Mouse (Mus musculus) small intestine, adult 2 months (tissue): ENCODE data around the gene Bcor. TPM values are rescaled to one million over a fixed set of nuclear protein-coding genes. Genes with fewer than 3 reads are reported as not detected.
A peak's percentile ranks its signal among the peaks of the same experiment; 100 is the strongest.

Source experiments
- H3K27ac ChIP-seq: fragments of 200-500 bp; 2 replicates; pipeline ENCODE4 v1.5.1; 2012; ENCODE audit warnings: low read depth, low read length, control low read depth, inconsistent platforms; ENCODE audit not compliant: insufficient read depth
- H3K27me3 ChIP-seq: fragments of 200-500 bp; 2 replicates; pipeline ENCODE4 v1.6.1; 2012; ENCODE audit warnings: mild to moderate bottlenecking, moderate library complexity, low read length, inconsistent platforms; ENCODE audit not compliant: control insufficient read depth, insufficient read depth
- H3K36me3 ChIP-seq: fragments of 200-500 bp; 2 replicates; pipeline ENCODE4 v1.6.1; 2012; ENCODE audit warnings: mild to moderate bottlenecking, low read length, control low read depth, inconsistent platforms; ENCODE audit not compliant: control insufficient read depth, insufficient read depth
- H3K4me1 ChIP-seq: fragments of 200-500 bp; 2 replicates; pipeline ENCODE4 v1.6.1; 2012; ENCODE audit warnings: low read length, inconsistent platforms, mixed read lengths; ENCODE audit not compliant: control insufficient read depth, insufficient read depth, insufficient read length
- H3K4me3 ChIP-seq: fragments of 200-500 bp; 2 replicates; pipeline ENCODE4 v1.5.1; 2012; ENCODE audit warnings: low read depth, mild to moderate bottlenecking, control low read depth, inconsistent platforms, low read length, moderate library complexity
- CTCF ChIP-seq: fragments of 200-500 bp; IDR thresholded peaks from 2 replicates; pipeline ENCODE4 v1.5.1; 2012; ENCODE audit warnings: low read depth, mild to moderate bottlenecking, control low read depth, inconsistent platforms, low read length, moderate library complexity, mixed read lengths; ENCODE audit not compliant: insufficient replicate concordance, insufficient read length; ENCODE audit errors: extremely low read depth
- POLR2A ChIP-seq: fragments of 200-500 bp; IDR thresholded peaks from 2 replicates; pipeline ENCODE4 v1.6.1; 2012; ENCODE audit warnings: low read depth, mild to moderate bottlenecking, control low read depth, inconsistent platforms, low read length, moderate library complexity
- WGBS: fragments of 180-500 bp; shearing (Covaris S2); methylation state at CpG from one replicate; pipeline ENCODE4 v1.1.7; 2018; 5-methylcytosine and 5-hydroxymethylcytosine counted together
- polyA plus RNA-seq: library from polyadenylated mRNA; depleted of rRNA; stranded (reverse); fragments of >200 nt; gene quantifications from 2 replicates; pipeline ENCODE4 v1.2.3, GENCODE M21; 2012

Bcor gene
- polyA plus RNA-seq, 1 experiment, result 5.5 TPM

DNA sequence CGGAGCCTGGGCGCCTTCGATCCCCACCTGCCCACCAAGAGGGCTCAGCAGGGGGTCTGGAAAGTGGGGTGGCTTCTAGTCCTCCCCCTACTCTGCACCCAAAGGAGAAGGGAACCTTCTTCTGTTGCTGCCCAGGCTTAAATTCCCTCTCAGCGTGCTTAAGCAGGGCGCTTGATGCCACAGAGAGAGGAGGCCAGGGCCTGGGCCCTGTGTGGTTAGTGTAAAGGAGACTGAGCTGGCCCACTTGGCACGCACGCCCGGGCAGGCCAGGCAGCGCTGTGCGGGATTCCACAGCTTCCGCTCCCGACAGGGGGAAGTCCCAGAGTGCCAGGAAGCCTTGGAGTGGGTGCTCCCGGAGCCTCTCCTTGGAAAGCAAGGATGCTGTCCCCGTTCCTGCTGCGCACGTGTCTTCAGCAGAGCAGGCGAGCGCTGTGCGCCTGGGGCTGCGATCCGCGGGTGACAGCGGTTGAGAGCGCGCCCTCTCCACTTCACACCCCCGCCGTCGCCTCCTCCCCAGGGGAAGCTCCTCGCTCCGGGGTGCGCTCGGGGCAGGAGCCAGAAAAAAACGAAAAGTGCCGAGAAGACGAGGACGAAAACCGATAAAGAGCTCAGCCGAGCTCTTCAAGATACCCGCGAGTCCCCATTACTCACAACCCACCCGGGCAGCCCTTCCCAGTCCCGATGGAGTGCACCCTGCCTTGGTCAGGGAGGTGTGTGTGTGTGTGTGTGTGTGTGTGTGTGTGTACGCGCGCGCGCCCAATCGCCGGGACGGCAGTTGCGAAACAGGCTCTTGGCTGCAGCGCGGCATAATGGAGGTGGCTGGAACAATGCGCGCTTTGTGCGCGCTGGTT, 153.9 kb downstream of the Bcor start:
- peaks cover 14% of the 10 kb centered on the region; the same call in 1 of the 2 replicates for H3K4me1 ChIP-seq
- H3K27me3 ChIP-seq, result no peaks in the 10 kb centered on the region
- TF ChIP-seq POLR2A (no peak), CTCF (no peak)
- WGBS, result 6% methylated on average over 52 of the region's 57 CpGs
- peak overlapping the region; percentile 93 for H3K27ac ChIP-seq
- H3K36me3 ChIP-seq, result no peaks in the 10 kb centered on the region
- peak overlapping the region; percentile 80 for H3K4me3 ChIP-seq

DNA sequence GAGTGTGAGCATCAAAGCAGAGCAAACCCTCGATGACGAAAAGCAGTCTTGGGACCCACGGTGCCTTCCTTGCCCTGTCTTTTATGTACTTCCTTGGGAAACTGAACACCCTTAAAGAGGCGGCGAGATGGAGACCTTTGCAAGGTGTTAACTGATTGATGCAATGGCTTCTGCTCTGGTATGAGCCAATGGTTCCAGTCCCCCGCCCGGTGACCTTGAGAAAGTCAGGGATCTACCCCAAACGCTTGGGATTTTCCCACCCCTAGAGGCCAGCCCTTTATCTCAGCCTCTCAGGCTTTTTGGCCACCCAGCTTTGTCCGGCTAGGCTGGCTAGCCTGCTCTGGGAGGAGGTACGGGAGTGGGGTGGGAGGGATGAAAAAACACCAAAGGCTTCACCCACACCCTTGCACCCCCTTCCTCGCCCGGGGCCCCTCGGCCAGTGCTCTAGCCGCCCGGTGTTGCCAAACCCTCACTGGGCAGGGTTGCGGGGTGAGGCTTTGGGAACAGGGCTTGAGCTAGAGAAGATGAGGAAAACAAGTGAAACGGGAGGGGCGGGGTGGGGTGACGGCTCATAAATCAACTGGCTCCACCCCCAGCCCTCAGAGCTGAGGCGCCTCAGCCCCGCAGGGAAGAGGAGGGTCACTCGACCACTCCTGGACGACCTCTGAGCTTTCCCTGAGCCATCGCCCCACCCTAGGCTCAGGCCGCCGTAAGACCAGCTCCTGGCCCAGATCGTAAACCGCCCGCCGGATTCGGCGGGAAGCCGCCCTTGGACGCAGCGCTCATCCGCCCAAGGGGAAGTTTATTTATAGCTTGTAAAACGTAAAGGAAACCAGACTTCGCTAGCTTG, 154.7 kb downstream of the Bcor start:
- Histone ChIP-seq H3K4me1 (peaks cover 14% of the 10 kb centered on the region; the same call in 1 of the 2 replicates), H3K27me3 (no peaks in the 10 kb centered on the region), H3K4me3 (peak overlapping the region; percentile 80), H3K36me3 (no peaks in the 10 kb centered on the region), H3K27ac (peak overlapping the region; percentile 93)
- WGBS, result 8% methylated on average over 34 of the region's 38 CpGs
- no peak for TF ChIP-seq POLR2A
- TF ChIP-seq CTCF, result no peak

DNA sequence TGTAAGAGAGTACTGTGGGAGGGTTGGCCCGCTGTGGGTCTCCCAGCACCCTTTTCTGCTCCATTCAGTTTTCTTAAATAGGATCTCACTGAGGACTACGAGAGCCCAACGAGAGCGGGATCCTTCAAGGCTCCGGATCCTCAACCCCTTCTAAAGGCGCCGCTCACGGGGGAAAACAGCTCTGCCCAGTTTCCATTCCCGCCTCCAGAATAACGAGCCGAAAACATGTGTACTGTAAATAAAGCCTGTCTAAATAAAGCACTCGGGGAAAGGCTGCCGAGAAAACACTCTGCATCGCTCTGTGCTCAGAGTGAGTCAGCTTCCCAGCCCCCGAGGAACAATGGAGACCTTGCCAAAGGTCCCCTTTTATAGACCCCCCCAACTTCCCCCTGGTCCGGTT, 155.7 kb downstream of the Bcor start:
- peaks cover 14% of the 10 kb centered on the region; the same call in 1 of the 2 replicates for H3K4me1 ChIP-seq
- WGBS, result 64% methylated on average over 16 of the region's 16 CpGs

DNA sequence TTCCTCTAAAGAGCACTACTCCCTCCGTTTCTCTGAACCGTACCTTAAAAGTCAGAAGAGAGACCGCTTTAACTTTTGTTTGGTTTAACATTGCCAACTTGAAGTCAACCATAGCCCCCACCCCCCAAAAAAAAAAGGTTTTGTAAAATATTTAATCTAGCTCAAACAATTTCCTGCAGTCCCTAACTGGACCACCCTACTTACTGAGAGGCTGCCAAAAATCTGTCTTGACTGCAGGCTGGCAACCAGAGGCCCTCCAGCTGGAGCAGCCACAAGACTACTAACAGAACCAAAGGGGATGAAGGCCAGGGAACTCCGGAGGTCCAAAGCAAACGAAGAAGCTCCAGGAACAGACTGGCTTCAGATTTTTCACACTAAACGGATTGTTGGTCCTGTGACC, 156.2 kb downstream of the Bcor start:
- Histone ChIP-seq H3K27me3 (no peaks in the 10 kb centered on the region), H3K4me1 (peaks cover 17% of the 10 kb centered on the region), H3K4me3 (no peak overlapping the region), H3K36me3 (no peaks in the 10 kb centered on the region), H3K27ac (no peak overlapping the region)
- no peak for TF ChIP-seq POLR2A
- TF ChIP-seq CTCF, result no peak
- WGBS, result 63% methylated on average over 6 of the region's 6 CpGs

More for the DNA sequence above, 155.7 kb downstream of the Bcor start:
- H3K27ac ChIP-seq, result no peak overlapping the region
- H3K4me3 ChIP-seq, result no peak overlapping the region
- TF ChIP-seq POLR2A (no peak), CTCF (no peak)
- H3K27me3 ChIP-seq, result no peaks in the 10 kb centered on the region
- H3K36me3 ChIP-seq, result no peaks in the 10 kb centered on the region

DNA sequence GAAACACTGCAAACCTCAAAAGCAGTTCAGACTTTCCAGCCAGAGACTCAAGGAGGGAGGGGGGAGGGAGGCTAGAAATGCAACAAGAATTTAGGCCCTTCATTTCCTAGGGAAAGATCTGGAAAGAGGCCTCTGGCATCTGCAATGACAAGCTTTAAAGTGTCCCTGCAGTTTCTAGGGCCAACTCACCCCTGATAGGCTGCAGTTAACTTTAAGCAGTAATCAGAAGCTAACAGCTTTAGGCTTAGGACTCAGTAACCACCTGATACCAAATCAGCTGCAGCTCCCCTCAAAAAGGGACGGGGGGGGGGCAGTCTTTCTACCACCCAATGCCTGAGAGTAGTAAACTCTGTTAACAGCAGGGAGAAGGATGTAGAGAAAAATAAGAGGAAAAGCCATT, 156.6 kb downstream of the Bcor start:
- Histone ChIP-seq H3K4me3 (no peak overlapping the region), H3K27ac (no peak overlapping the region), H3K27me3 (no peaks in the 10 kb centered on the region), H3K36me3 (no peaks in the 10 kb centered on the region), H3K4me1 (peaks cover 19% of the 10 kb centered on the region)
- TF ChIP-seq POLR2A, result no peak
- no peak for TF ChIP-seq CTCF
- 33% methylated on average over 1 of the region's 1 CpGs for WGBS

DNA sequence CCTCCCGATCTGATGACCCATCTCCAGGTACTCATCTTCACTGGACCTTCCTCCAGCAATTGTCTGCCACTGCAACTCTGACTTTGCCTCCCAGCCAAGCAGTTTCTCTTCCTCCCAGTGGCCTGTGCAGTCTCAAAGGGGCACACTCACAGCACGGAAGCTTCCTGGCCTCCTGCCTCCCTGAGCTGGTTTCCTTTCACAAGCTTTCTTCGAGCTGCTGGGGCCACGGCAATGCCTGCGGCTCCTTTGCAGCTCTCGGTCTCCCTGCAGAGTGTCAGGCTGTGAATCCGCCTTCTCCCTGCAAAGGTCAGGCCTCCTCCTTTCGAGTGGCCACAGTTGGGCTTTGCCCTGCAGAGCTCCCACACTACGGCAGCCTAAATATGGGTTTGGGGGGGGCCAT, 157.0 kb downstream of the Bcor start:
- Histone ChIP-seq H3K4me1 (peaks cover 19% of the 10 kb centered on the region), H3K4me3 (no peak overlapping the region), H3K36me3 (no peaks in the 10 kb centered on the region), H3K27ac (no peak overlapping the region), H3K27me3 (no peaks in the 10 kb centered on the region)
- WGBS, result 61% methylated on average over 9 of the region's 9 CpGs
- no peak for TF ChIP-seq CTCF
- no peak for TF ChIP-seq POLR2A

DNA sequence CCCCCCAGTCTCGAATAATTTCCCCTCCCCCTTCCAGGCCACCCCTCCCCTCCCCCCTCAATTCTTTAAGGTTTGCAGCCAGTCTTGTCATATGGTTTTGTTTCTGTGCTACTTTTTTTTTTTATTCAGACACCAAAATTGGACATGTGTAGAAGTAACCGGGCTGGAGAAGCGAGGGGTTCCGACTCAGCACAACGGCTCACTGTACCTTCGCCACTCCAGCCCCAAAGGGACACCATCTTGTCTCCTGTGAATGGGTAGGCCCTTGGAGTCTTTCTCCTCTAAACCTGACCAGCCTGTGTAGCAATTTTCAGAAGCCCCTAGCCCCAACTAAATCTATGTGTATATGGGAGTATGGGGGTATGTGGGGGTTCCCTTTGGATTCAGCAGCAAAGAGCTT, 157.6 kb downstream of the Bcor start:
- H3K4me3 ChIP-seq, result no peak overlapping the region
- TF ChIP-seq POLR2A, result no peak
- TF ChIP-seq CTCF, result no peak
- H3K4me1 ChIP-seq, result peaks cover 19% of the 10 kb centered on the region
- 61% methylated on average over 6 of the region's 6 CpGs for WGBS
- no peaks in the 10 kb centered on the region for H3K36me3 ChIP-seq
- H3K27ac ChIP-seq, result no peak overlapping the region
- H3K27me3 ChIP-seq, result no peaks in the 10 kb centered on the region
